Mouse (Mus musculus): ENCODE measurements at regions not wholly inside any gene's neighbourhood (a gene's known extent, or its start where the extent isn't known, plus 50 kb on each side); places are given as distances from the start of the nearest gene placed in this dataset.

DNA sequence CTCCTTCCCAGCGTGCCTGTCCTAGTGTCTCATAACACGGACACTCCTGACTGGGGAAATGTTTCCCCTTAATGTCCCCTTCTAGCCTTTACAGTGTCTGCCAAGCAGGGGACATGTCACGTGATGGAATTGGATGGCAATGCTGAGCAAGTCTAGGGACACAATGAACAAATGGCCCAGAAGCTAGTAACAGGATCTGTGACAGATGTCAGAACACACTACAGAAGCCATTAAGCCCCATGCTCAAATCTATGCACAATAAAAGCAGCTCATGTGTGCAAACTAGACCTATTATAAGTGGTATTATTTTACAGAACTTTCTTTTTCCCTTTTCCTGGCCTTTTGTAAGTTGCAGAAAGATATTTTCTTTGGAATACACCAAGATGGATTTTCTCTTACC is 267.4 kb downstream of the Fam173b start:
- no peak for TF ChIP-seq ELF1 (IDR thresholded peaks at IDR 0.05; ENCODE audit: low read depth, low read length)
- TF ChIP-seq NELFE (IDR thresholded peaks at IDR 0.05; ENCODE audit: low read depth, low read length): no peak
- H3K27ac ChIP-seq (ENCODE audit: insufficient read depth, low read depth): no peak overlapping the region

DNA sequence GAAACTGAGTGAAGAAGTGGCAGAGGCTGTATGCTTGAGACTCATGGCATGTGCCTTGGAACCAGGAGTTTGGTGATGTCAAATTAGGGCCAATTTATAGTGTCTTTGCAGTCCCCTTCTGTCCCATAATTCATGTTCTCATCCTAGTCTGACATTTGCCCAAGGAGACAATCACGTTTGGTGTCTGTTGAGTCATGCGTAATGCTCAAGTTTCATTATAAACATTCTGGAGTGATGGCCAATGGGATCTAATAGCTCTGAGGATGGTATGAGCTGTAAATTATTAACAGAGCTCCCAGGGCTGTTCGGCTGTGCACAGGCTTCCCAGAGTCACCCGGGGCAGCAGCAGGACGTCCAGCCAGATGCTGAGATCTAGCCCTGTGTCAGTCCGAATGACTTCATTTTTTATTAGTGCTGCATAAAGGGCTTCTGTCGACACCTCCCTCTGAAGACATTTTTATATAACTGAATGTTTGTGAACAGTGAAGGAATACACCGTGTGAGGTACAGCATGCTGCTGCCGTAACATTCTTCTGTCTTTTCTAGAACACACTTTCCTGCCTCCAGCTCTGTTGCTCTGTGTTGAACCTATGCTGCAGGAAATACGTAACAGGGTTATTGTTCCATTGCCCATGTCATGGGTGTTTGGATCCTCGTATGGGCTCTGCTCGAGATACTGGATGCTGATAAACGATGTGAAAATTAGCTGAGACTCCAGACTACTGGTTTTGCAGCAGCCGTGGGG is 268.2 kb downstream of the Fam173b start:
- Histone ChIP-seq H3K4me1 (ENCODE audit: control insufficient read depth in 1 of 2, insufficient read depth in 2 of 2) (no peaks in the 10 kb centered on the region), H3K9me3 (replicated peaks; ENCODE audit: low read length) (no peaks in the 10 kb centered on the region), H3K79me2 (replicated peaks; ENCODE audit: control insufficient read depth, extremely low read depth, insufficient read depth, poor library complexity, severe bottlenecking) (no peaks in the 10 kb centered on the region), H3K4me2 (ENCODE audit: insufficient read depth, low read depth, poor library complexity, severe bottlenecking) (no peak overlapping the region), H3K27me3 (replicated peaks) (no peaks in the 10 kb centered on the region), H3K4me3 (replicated peaks in 1 of 3; ENCODE audit: low read depth in 2 of 3, low read length in 2 of 3, poor library complexity in 1 of 3) (no peak overlapping the region), H3K27ac (ENCODE audit: insufficient read depth, low read depth) (no peak overlapping the region), H3K9ac (ENCODE audit: insufficient read depth, low read depth) (no peak overlapping the region), H3K36me3 (replicated peaks in 1 of 2; ENCODE audit: control insufficient read depth in 1 of 2, insufficient read depth in 1 of 2, low read length in 1 of 2) (no peaks in the 10 kb centered on the region)
- dilution Hi-C loops (cut with MboI; ENCODE audit: extremely low pct_ligation_motif_present, extremely low pct_unique_long_range_greater_than_20kb, low sequenced_read_pairs): no loop called here
- no peak for DNase-seq (ENCODE audit: extremely low read depth)
- in situ Hi-C loops (cut with MboI; ENCODE audit: low pct_ligation_motif_present, low pct_unique_long_range_greater_than_20kb, low sequenced_read_pairs): no loop called here
- TF ChIP-seq E2F4 (IDR thresholded peaks at IDR 0.05; ENCODE audit: insufficient replicate concordance, low read depth, low read length): no peak
- TF ChIP-seq POLR2AphosphoS2 (IDR thresholded peaks at IDR 0.05; ENCODE audit: low read depth, low read length): no peak
- TF ChIP-seq HCFC1 (IDR thresholded peaks at IDR 0.05; ENCODE audit: low read depth, low read length): no peak
- no peak for TF ChIP-seq CHD2 (IDR thresholded peaks at IDR 0.05; ENCODE audit: low read length)
- TF ChIP-seq ZMIZ1 (IDR thresholded peaks at IDR 0.05; ENCODE audit: low read depth, low read length): no peak
- TF ChIP-seq PAX5 (IDR thresholded peaks at IDR 0.05; ENCODE audit: low read length): no peak

More for the DNA sequence above, 267.4 kb downstream of the Fam173b start:
- no peak overlapping the region for H3K9ac ChIP-seq (ENCODE audit: insufficient read depth, low read depth)
- no peaks in the 10 kb centered on the region for H3K9me3 ChIP-seq (replicated peaks; ENCODE audit: low read length)
- in situ Hi-C loops (cut with MboI; ENCODE audit: low pct_ligation_motif_present, low pct_unique_long_range_greater_than_20kb, low sequenced_read_pairs): no loop called here
- H3K27me3 ChIP-seq (replicated peaks): no peaks in the 10 kb centered on the region
- dilution Hi-C loops (cut with MboI; ENCODE audit: extremely low pct_ligation_motif_present, extremely low pct_unique_long_range_greater_than_20kb, low sequenced_read_pairs): no loop called here
- no peaks in the 10 kb centered on the region for H3K36me3 ChIP-seq (replicated peaks in 1 of 2; ENCODE audit: control insufficient read depth in 1 of 2, insufficient read depth in 1 of 2, low read length in 1 of 2)
- no peak overlapping the region for H3K4me3 ChIP-seq (replicated peaks in 1 of 3; ENCODE audit: low read depth in 2 of 3, low read length in 2 of 3, poor library complexity in 1 of 3)
- no peak overlapping the region for H3K4me2 ChIP-seq (ENCODE audit: insufficient read depth, low read depth, poor library complexity, severe bottlenecking)
- DNase-seq (ENCODE audit: extremely low read depth): no peak
- no peaks in the 10 kb centered on the region for H3K79me2 ChIP-seq (replicated peaks; ENCODE audit: control insufficient read depth, extremely low read depth, insufficient read depth, poor library complexity, severe bottlenecking)
- no peaks in the 10 kb centered on the region for H3K4me1 ChIP-seq (ENCODE audit: control insufficient read depth in 1 of 2, insufficient read depth in 2 of 2)

DNA sequence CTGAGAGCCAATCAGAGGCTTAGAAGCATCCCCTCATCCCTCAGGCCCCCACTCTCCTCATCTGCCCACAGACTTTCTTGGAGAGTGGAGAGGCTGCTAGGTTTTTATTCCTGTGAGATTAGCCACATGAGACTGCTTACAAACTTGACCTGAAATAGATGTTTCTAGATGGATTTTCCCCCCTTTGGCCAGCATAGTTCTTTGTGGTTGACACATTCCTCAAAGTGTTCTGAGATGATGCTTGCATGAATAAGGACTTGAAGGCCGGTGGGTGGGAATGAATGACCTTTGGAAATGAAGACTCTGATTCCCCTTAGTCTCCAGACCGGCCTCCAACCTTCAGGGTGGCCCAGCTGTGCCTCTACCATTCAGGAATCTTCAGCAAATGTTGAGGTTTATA is 273.8 kb downstream of the Fam173b start:
- no peaks in the 10 kb centered on the region for H3K36me3 ChIP-seq (replicated peaks in 1 of 2; ENCODE audit: control insufficient read depth in 1 of 2, insufficient read depth in 1 of 2, low read length in 1 of 2)
- H3K79me2 ChIP-seq (replicated peaks; ENCODE audit: control insufficient read depth, extremely low read depth, insufficient read depth, poor library complexity, severe bottlenecking): no peaks in the 10 kb centered on the region
- H3K27ac ChIP-seq (ENCODE audit: insufficient read depth, low read depth): no peak overlapping the region
- TF ChIP-seq GABPA (IDR thresholded peaks at IDR 0.05; ENCODE audit: insufficient replicate concordance, low read depth, low read length) (no peak), JUND (conservative IDR thresholded peaks at IDR 0.05; ENCODE audit: low read depth, low read length) (no peak), EP300 (IDR thresholded peaks at IDR 0.05; ENCODE audit: low read length) (no peak), MYC (IDR thresholded peaks at IDR 0.05; ENCODE audit: low read depth, low read length) (no peak), USF1 (IDR thresholded peaks at IDR 0.05; ENCODE audit: low read depth, low read length) (no peak), KAT2A (IDR thresholded peaks at IDR 0.05; ENCODE audit: insufficient replicate concordance, low read length) (no peak), MAX (IDR thresholded peaks at IDR 0.05; ENCODE audit: low read length) (no peak), MAZ (IDR thresholded peaks at IDR 0.05; ENCODE audit: low read depth, low read length) (no peak), HCFC1 (IDR thresholded peaks at IDR 0.05; ENCODE audit: low read depth, low read length) (no peak), JUN (IDR thresholded peaks at IDR 0.05; ENCODE audit: insufficient read depth, low read depth, low read length) (no peak), MEF2A (IDR thresholded peaks at IDR 0.05; ENCODE audit: borderline replicate concordance, low read depth, low read length) (no peak), MXI1 (IDR thresholded peaks at IDR 0.05; ENCODE audit: low read depth, low read length) (no peak), POLR2AphosphoS2 (IDR thresholded peaks at IDR 0.05; ENCODE audit: low read depth, low read length) (no peak)
- H3K9ac ChIP-seq (ENCODE audit: insufficient read depth, low read depth): no peak overlapping the region
- no peaks in the 10 kb centered on the region for H3K4me1 ChIP-seq (ENCODE audit: control insufficient read depth in 1 of 2, insufficient read depth in 2 of 2)
- no peak overlapping the region for H3K4me3 ChIP-seq (replicated peaks in 1 of 3; ENCODE audit: low read depth in 2 of 3, low read length in 2 of 3, poor library complexity in 1 of 3)
- DNase-seq (ENCODE audit: extremely low read depth): no peak
- dilution Hi-C loops (cut with MboI; ENCODE audit: extremely low pct_ligation_motif_present, extremely low pct_unique_long_range_greater_than_20kb, low sequenced_read_pairs): no loop called here
- in situ Hi-C loops (cut with MboI; ENCODE audit: low pct_ligation_motif_present, low pct_unique_long_range_greater_than_20kb, low sequenced_read_pairs): no loop called here
- H3K27me3 ChIP-seq (replicated peaks): no peaks in the 10 kb centered on the region
- H3K4me2 ChIP-seq (ENCODE audit: insufficient read depth, low read depth, poor library complexity, severe bottlenecking): no peak overlapping the region
- no peaks in the 10 kb centered on the region for H3K9me3 ChIP-seq (replicated peaks; ENCODE audit: low read length)

Measured in CH12.LX (cell line).